Mouse (Mus musculus): ENCODE data around the gene Fuom.

Gene Fuom

DNA sequence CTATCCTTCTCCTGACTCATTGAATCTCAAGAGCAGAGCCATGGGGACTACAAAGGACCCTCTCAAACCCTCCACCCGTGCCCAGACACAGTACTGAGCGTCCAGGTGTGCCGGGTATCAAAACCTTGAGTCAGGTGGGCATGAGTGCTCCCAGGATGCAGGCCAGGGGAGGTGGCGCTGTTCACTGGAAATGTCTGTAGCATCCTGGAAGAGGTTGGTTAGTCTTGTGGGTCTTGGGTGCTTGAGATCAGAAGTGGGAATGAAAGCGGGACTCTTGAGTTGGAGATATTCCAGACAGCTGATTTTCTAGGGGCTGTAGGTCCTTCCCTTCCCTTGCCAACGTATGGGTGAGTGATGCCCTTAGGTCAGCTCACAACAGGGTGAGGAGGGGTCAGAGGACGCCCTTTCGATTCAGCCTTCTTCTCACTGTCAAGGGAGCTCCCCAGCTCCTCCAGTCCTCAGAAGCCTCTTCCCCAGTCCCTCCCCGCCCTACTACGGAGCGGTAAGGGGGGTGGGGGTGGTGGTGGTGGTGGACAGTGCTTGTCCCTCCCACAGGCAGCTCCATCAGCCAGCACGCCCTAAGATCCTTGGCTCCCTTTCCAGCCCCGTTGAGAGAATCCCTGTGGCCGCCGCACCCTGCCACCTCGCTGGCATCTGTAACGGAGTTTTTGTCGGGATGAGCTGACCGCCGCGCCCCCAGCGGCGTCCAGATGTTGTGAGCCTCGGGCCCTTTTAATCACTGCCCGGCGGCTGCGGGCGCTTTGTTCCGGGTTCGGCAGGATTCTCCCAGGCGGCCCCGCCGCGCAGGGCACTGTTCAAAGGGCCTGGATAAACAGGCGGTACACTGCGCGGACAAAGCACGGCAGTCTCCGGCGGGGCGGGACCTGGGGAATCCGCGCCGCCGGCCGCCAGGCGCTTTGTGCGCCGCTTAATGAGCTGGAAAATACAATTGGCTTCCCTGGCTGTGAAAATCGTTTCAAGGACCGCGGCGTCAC is 44.5 kb downstream of the Fuom start:
- TF ChIP-seq POU5F1 (IDR thresholded peaks at IDR 0.05; ENCODE audit: borderline replicate concordance, low read length): no peak
- no peak for TF ChIP-seq CTCF (conservative IDR thresholded peaks at IDR 0.05; ENCODE audit: low read length)
- no peak for TF ChIP-seq NANOG (IDR thresholded peaks at IDR 0.05; ENCODE audit: borderline replicate concordance, low read length)
- Histone ChIP-seq H3K9me3 (ENCODE audit: low read length) (0 out of 2 replicates have a peak, but pooled peaks cover 5% of the 10 kb centered on the region), H3K27me3 (ENCODE audit: insufficient read depth, low read length) (peaks cover 96% of the 10 kb centered on the region), H3K4me3 (replicated peaks; ENCODE audit: low read length) (peak overlapping the region; percentile 73), H3K36me3 (ENCODE audit: insufficient read depth, low read length) (no peaks in the 10 kb centered on the region), H3K4me1 (replicated peaks; ENCODE audit: low read depth, low read length) (peaks cover 65% of the 10 kb centered on the region)

DNA sequence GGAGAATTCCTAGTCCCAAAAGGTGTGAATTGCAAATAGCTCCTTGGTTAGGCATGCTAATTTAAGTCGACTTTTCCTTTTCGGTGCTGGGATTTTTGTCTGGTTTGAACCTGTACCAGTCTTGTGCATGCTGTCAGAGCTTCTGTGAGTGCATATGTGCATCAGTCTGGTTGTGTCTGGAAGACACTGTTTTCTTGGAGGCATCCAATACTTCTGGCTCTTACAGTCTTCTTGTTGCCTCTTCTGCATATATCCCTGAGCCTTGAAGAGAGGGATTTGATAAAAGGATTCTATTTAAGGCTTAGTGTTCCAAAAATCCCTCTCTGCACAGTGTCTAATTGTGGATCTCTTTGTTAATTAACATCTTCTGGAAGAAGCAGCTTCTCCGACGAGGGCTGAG is 48.1 kb downstream of the Fuom start:
- Histone ChIP-seq H3K36me3 (ENCODE audit: insufficient read depth, low read length) (no peaks in the 10 kb centered on the region), H3K9me3 (ENCODE audit: low read length) (0 out of 2 replicates have a peak, but pooled peaks cover 5% of the 10 kb centered on the region), H3K4me1 (replicated peaks; ENCODE audit: low read depth, low read length) (peaks cover 38% of the 10 kb centered on the region), H3K4me3 (replicated peaks; ENCODE audit: low read length) (no peak overlapping the region), H3K27me3 (ENCODE audit: insufficient read depth, low read length) (peaks cover 96% of the 10 kb centered on the region)
- TF ChIP-seq NANOG (IDR thresholded peaks at IDR 0.05; ENCODE audit: borderline replicate concordance, low read length): no peak
- TF ChIP-seq CTCF (conservative IDR thresholded peaks at IDR 0.05; ENCODE audit: low read length): no peak
- TF ChIP-seq POU5F1 (IDR thresholded peaks at IDR 0.05; ENCODE audit: borderline replicate concordance, low read length): no peak

DNA sequence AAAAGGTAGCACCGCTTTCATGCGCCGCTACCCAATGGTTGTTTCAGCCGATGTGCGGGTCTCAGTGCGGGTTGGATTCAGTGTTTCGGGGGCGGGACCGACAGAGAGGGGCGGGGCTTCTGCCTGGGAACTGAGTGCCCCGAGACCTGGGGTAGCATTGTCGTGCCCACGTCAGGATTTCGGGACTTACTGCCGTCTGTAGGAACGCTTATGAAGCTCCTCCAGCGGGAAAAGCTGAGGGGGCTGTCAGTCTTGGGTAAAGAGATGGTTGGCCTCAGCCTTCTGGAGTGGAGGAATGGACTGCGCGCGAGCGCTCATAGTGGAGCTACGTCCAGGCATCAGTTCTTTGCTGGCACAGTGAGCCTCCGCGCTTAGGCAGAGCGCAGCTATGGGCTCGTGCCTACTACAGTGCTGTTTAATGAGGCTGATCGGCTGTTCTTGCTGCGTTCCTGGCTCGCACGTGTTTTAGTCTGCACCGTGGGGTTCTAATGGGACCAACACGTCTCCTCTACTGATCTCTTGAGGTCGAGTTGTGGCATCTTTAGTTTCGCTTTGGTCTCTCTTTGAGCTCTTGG is 53.0 kb downstream of the Fuom start:
- no peaks in the 10 kb centered on the region for H3K36me3 ChIP-seq (ENCODE audit: insufficient read depth, low read length)
- H3K9me3 ChIP-seq (ENCODE audit: low read length): no peaks in the 10 kb centered on the region
- TF ChIP-seq CTCF (conservative IDR thresholded peaks at IDR 0.05; ENCODE audit: low read length) (no peak), NANOG (IDR thresholded peaks at IDR 0.05; ENCODE audit: borderline replicate concordance, low read length) (no peak), POU5F1 (IDR thresholded peaks at IDR 0.05; ENCODE audit: borderline replicate concordance, low read length) (no peak)
- H3K4me1 ChIP-seq (replicated peaks; ENCODE audit: low read depth, low read length): peaks cover 23% of the 10 kb centered on the region
- H3K27me3 ChIP-seq (ENCODE audit: insufficient read depth, low read length): peaks cover 98% of the 10 kb centered on the region
- peak overlapping the region; percentile 80 for H3K4me3 ChIP-seq (replicated peaks; ENCODE audit: low read length)

DNA sequence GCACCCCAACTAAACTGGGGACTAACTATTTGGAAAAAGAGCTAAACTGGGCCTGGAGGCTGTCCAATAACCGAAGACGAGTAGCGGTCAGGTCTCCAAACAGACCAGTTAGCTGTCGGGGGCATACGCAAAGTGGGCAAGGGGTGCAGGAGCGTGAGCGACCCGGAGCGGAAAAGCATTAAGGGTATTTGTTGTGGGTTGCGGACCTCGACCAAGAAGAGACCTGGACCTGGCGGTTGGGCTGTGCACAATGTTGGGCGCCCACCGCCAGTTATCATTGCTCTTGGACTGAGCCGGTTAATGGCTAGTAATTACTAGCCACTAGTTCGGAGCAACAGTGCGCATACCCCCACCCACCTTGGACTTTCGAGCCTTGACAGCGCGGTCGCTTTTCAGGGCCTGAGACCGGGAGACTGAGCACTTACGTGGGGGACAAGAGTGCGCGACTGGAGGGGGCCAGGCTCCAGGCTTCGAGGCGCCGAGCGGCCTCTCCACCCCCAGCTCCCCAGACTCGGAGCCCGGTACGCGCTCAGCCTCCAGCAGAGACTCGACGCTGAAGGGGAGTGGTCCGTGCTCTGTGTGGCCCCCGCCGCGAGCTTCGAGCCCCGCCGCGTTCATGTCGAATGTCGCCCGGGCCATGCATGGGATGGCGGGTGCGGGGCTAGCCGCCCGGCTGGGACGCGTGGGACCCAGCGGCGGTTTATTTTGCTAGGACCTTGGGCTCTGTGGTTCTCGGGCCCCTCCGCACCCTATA is 53.7 kb downstream of the Fuom start, which contains the start of gene Msx3:
TSS of gene Msx3 (minus strand) at position 729 of the 754 bp plus-strand sequence.
- Histone ChIP-seq H3K36me3 (ENCODE audit: insufficient read depth, low read length) (no peaks in the 10 kb centered on the region), H3K27me3 (ENCODE audit: insufficient read depth, low read length) (peaks cover 98% of the 10 kb centered on the region), H3K9me3 (ENCODE audit: low read length) (no peaks in the 10 kb centered on the region), H3K4me3 (replicated peaks; ENCODE audit: low read length) (peak within 1 kb of the TSS; percentile 80), H3K4me1 (replicated peaks; ENCODE audit: low read depth, low read length) (peaks cover 23% of the 10 kb centered on the region)
- no peak for TF ChIP-seq NANOG (IDR thresholded peaks at IDR 0.05; ENCODE audit: borderline replicate concordance, low read length)
- no peak for TF ChIP-seq POU5F1 (IDR thresholded peaks at IDR 0.05; ENCODE audit: borderline replicate concordance, low read length)
- no peak for TF ChIP-seq CTCF (conservative IDR thresholded peaks at IDR 0.05; ENCODE audit: low read length)

- Histone ChIP-seq H3K36me3 (ENCODE audit: insufficient read depth, low read length) (no peaks in the 10 kb centered on the region), H3K4me1 (replicated peaks; ENCODE audit: low read depth, low read length) (peaks cover 23% of the 10 kb centered on the region), H3K4me3 (replicated peaks; ENCODE audit: low read length) (peak overlapping the region; percentile 80), H3K9me3 (ENCODE audit: low read length) (no peaks in the 10 kb centered on the region), H3K27me3 (ENCODE audit: insufficient read depth, low read length) (peaks cover 96% of the 10 kb centered on the region)
- no peak for TF ChIP-seq NANOG (IDR thresholded peaks at IDR 0.05; ENCODE audit: borderline replicate concordance, low read length)
- TF ChIP-seq POU5F1 (IDR thresholded peaks at IDR 0.05; ENCODE audit: borderline replicate concordance, low read length): no peak
- TF ChIP-seq CTCF (conservative IDR thresholded peaks at IDR 0.05; ENCODE audit: low read length): no peak
Observed at GRCm38 (mm10) chr7:140047811-140048311, 54.4 kb downstream of the Fuom start.

All from E14TG2a.4 (cell line).